Mouse (Mus musculus) stomach, embryonic 14.5 days (tissue): ENCODE data around the gene Nrg3. TPM values are rescaled to one million over a fixed set of nuclear protein-coding genes. Genes with fewer than 3 reads are reported as not detected.

Experiments used
- ATAC-seq: fragments of 200-750 bp; cut with Nextera tagmentation; 2 replicates; pipeline ENCODE4 v1.8.0; 2017; ENCODE audit warnings: low read depth, moderate TSS enrichment; ENCODE audit not compliant: insufficient number of reproducible peaks, insufficient read depth, low FRiP score
- H3K27ac ChIP-seq: fragments of 300-500 bp; sonication (generic); 2 replicates; pipeline ENCODE4 v1.5.1; 2014; ENCODE audit warnings: mild to moderate bottlenecking, low read length, moderate library complexity, mixed read lengths
- H3K27me3 ChIP-seq: fragments of 300-500 bp; sonication (generic); 2 replicates; pipeline ENCODE4 v1.6.1; 2014; ENCODE audit warnings: low read length, control low read depth, mixed read lengths; ENCODE audit not compliant: control insufficient read depth, insufficient read depth
- H3K36me3 ChIP-seq: fragments of 300-500 bp; sonication (generic); 2 replicates; pipeline ENCODE4 v1.6.1; 2014; ENCODE audit warnings: mild to moderate bottlenecking, control low read depth, low read length, moderate library complexity, mixed read lengths; ENCODE audit not compliant: control insufficient read depth, insufficient read depth
- H3K4me1 ChIP-seq: fragments of 300-500 bp; sonication (generic); 2 replicates; pipeline ENCODE4 v1.6.1; 2014; ENCODE audit warnings: low read length, control low read depth, mixed read lengths; ENCODE audit not compliant: control insufficient read depth, insufficient read depth
- H3K4me2 ChIP-seq: fragments of 300-500 bp; sonication (generic); replicated peaks from 2 replicates; pipeline ENCODE4 v1.6.1; 2014; ENCODE audit warnings: low read depth, low read length, control low read depth
- H3K4me3 ChIP-seq: fragments of 300-500 bp; sonication (generic); 2 replicates; pipeline ENCODE4 v1.5.1; 2014; ENCODE audit warnings: low read depth, low read length, control low read depth
- H3K9ac ChIP-seq: fragments of 300-500 bp; sonication (generic); replicated peaks from 2 replicates; pipeline ENCODE4 v1.6.1; 2014; ENCODE audit warnings: low read depth, mild to moderate bottlenecking, control low read depth, low read length, moderate library complexity, mixed read lengths
- H3K9me3 ChIP-seq: fragments of 300-500 bp; sonication (generic); 2 replicates; pipeline ENCODE4 v1.6.1; 2016; ENCODE audit warnings: low read depth, low read length, control low read depth; ENCODE audit not compliant: control insufficient read depth
- WGBS: fragments of 180-500 bp; shearing (Covaris S2); extraction: QIAGEN DNeasy Blood & Tissue Kit; methylation state at CpG from one replicate; pipeline ENCODE4 v1.1.7; 2014; 5-methylcytosine and 5-hydroxymethylcytosine counted together
- polyA plus RNA-seq: library from polyadenylated mRNA; unstranded; fragments of >200 nt; fragmentation: Nextera tagmentation; extraction: Ambion mirVana; gene quantifications from 2 replicates; pipeline ENCODE4 v1.2.1, GENCODE M21; 2014

Nrg3 gene
- polyA plus RNA-seq, 1 experiment from 2014 or later = 1.1 TPM

- Histone ChIP-seq H3K27me3 (no peaks in the 10 kb centered on the region), H3K4me3 (no peak overlapping the region), H3K4me1 (no peaks in the 10 kb centered on the region), H3K27ac (no peak overlapping the region), H3K9me3 (no peaks in the 10 kb centered on the region), H3K9ac (no peak overlapping the region), H3K36me3 (no peaks in the 10 kb centered on the region), H3K4me2 (no peak overlapping the region)
- 69% methylated on average over 2 of the region's 2 CpGs for WGBS
- ATAC-seq = no peak
Observed at GRCm38 (mm10) chr14:39049021-39049420, 423.9 kb downstream of the Nrg3 start.

- H3K4me2 ChIP-seq = no peak overlapping the region
- H3K4me1 ChIP-seq = no peaks in the 10 kb centered on the region
- 75% methylated on average over 1 of the region's 1 CpGs for WGBS
- no peak overlapping the region for H3K27ac ChIP-seq
- ATAC-seq = no peak
- no peak overlapping the region for H3K4me3 ChIP-seq
- H3K36me3 ChIP-seq = no peaks in the 10 kb centered on the region
- H3K9me3 ChIP-seq = no peaks in the 10 kb centered on the region
- H3K9ac ChIP-seq = no peak overlapping the region
- H3K27me3 ChIP-seq = no peaks in the 10 kb centered on the region
Observed at GRCm38 (mm10) chr14:39044290-39044689, 428.6 kb downstream of the Nrg3 start.

DNA sequence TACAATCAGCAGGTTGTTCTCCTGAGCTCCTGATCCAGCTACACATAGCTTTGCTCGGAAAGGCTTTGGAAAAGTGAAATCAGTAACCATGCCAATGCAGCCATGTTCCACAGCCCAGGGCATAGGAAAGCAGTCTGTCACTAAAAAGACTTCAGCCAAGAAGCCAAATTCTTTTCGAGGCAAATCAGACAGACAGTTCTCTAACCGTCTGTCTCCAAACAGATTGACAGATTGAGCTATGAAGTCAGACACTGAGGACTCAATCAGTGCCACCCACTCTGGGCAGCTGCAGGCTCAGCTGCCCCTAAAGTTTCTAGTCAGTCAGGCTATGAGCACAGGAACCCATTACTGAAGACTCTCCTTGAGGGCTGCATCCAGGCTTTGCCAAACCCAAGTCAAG, 429.1 kb downstream of the Nrg3 start:
- Histone ChIP-seq H3K4me3 (no peak overlapping the region), H3K4me1 (no peaks in the 10 kb centered on the region), H3K36me3 (no peaks in the 10 kb centered on the region), H3K4me2 (no peak overlapping the region), H3K9me3 (no peaks in the 10 kb centered on the region), H3K27me3 (no peaks in the 10 kb centered on the region), H3K9ac (no peak overlapping the region), H3K27ac (no peak overlapping the region)
- no peak for ATAC-seq
- WGBS = 68% methylated on average over 3 of the region's 3 CpGs

GRCm38 (mm10) chr14:39043384-39043783, 429.5 kb downstream of the Nrg3 start:
- H3K9me3 ChIP-seq = no peaks in the 10 kb centered on the region
- 66% methylated on average over 5 of the region's 5 CpGs for WGBS
- no peaks in the 10 kb centered on the region for H3K27me3 ChIP-seq
- H3K4me2 ChIP-seq = no peak overlapping the region
- H3K4me3 ChIP-seq = no peak overlapping the region
- no peaks in the 10 kb centered on the region for H3K36me3 ChIP-seq
- no peaks in the 10 kb centered on the region for H3K4me1 ChIP-seq
- H3K9ac ChIP-seq = no peak overlapping the region
- ATAC-seq = no peak
- no peak overlapping the region for H3K27ac ChIP-seq

DNA sequence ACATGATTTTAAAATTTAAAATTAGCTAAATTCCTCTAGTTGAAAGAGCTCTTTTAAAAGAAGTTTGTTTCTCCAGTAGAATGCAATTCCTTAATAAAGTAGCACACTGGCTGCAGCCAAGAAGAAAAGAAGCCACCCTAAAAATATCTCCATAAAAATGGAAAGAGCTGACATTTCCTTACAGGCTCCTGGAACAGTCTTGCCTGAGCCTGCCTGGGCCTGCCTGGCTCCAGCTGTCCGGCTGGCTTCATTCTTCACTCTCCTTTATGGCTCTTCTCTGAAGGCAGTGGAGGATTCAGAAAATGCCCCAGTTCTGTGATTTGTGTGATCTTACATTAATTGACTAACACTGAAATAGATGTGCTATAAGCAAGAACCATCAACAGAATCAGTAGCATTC, 433.8 kb downstream of the Nrg3 start:
- no peak overlapping the region for H3K4me3 ChIP-seq
- H3K9ac ChIP-seq = no peak overlapping the region
- H3K4me1 ChIP-seq = no peaks in the 10 kb centered on the region
- WGBS = 58% methylated on average over 1 of the region's 1 CpGs
- no peaks in the 10 kb centered on the region for H3K27me3 ChIP-seq
- no peak for ATAC-seq
- no peaks in the 10 kb centered on the region for H3K9me3 ChIP-seq
- no peak overlapping the region for H3K27ac ChIP-seq
- no peaks in the 10 kb centered on the region for H3K36me3 ChIP-seq
- H3K4me2 ChIP-seq = no peak overlapping the region

GRCm38 (mm10) chr14:39034482-39034881, 438.4 kb downstream of the Nrg3 start:
- Histone ChIP-seq H3K4me1 (no peaks in the 10 kb centered on the region), H3K4me2 (no peak overlapping the region), H3K9me3 (no peaks in the 10 kb centered on the region), H3K36me3 (no peaks in the 10 kb centered on the region), H3K27ac (no peak overlapping the region), H3K9ac (no peak overlapping the region), H3K4me3 (no peak overlapping the region), H3K27me3 (no peaks in the 10 kb centered on the region)
- no peak for ATAC-seq
- 94% methylated on average over 3 of the region's 3 CpGs for WGBS

GRCm38 (mm10) chr14:39023065-39023464, 449.8 kb downstream of the Nrg3 start:
- Histone ChIP-seq H3K9me3 (no peaks in the 10 kb centered on the region), H3K27me3 (no peaks in the 10 kb centered on the region), H3K4me2 (no peak overlapping the region), H3K4me3 (no peak overlapping the region), H3K27ac (no peak overlapping the region), H3K9ac (no peak overlapping the region), H3K4me1 (no peaks in the 10 kb centered on the region), H3K36me3 (no peaks in the 10 kb centered on the region)
- no peak for ATAC-seq
- 60% methylated on average over 2 of the region's 2 CpGs for WGBS

- Histone ChIP-seq H3K4me3 (no peak overlapping the region), H3K36me3 (no peaks in the 10 kb centered on the region), H3K9me3 (no peaks in the 10 kb centered on the region), H3K27me3 (no peaks in the 10 kb centered on the region), H3K4me2 (no peak overlapping the region), H3K4me1 (no peaks in the 10 kb centered on the region), H3K27ac (no peak overlapping the region), H3K9ac (no peak overlapping the region)
- ATAC-seq = no peak
Observed at GRCm38 (mm10) chr14:39014126-39014525, 458.8 kb downstream of the Nrg3 start.

- H3K9ac ChIP-seq = no peak overlapping the region
- whole genome bisulfite sequencing = 72% methylated on average over 3 of the region's 3 CpGs
Observed at GRCm38 (mm10) chr14:38997843-38998242, 475.0 kb downstream of the Nrg3 start.

More at GRCm38 (mm10) chr14:38997843-38998242, 475.0 kb downstream of the Nrg3 start:
- no peak for ATAC-seq
- no peaks in the 10 kb centered on the region for H3K36me3 ChIP-seq
- no peaks in the 10 kb centered on the region for H3K9me3 ChIP-seq
- H3K4me3 ChIP-seq = no peak overlapping the region
- H3K4me1 ChIP-seq = no peaks in the 10 kb centered on the region
- no peak overlapping the region for H3K27ac ChIP-seq
- no peaks in the 10 kb centered on the region for H3K27me3 ChIP-seq
- H3K4me2 ChIP-seq = no peak overlapping the region
